Mouse (Mus musculus): Measurements from ENCODE around the gene Pitpnm1. TPM values are rescaled to one million over a fixed set of nuclear protein-coding genes. Genes with fewer than 3 reads are reported as not detected.
"Not testable (repeated sequence)": the region's sequence is repeated elsewhere in the genome, so short reads cannot be mapped to it uniquely, and the experiment has no call there.

The Pitpnm1 gene
- total RNA-seq, 2 experiments from 2014 or later = 225 to 226 TPM

- intact Hi-C loops (cut with DNase I) = no loop called here
Measured at GRCm38 (mm10) chr19:4126759-4127495, 27.1 kb downstream of the Pitpnm1 start.

GRCm38 (mm10) chr19:4129462-4129861, 29.7 kb downstream of the Pitpnm1 start:
- intact Hi-C loops (cut with DNase I) = no loop called here
- DNase-seq (ENCODE audit: low spot score in 2 of 2) = no peak

More at GRCm38 (mm10) chr19:4126759-4127495, 27.1 kb downstream of the Pitpnm1 start:
- no peak for DNase-seq (ENCODE audit: low spot score in 2 of 2)

GRCm38 (mm10) chr19:4130106-4130505, 30.3 kb downstream of the Pitpnm1 start:
- no peak for DNase-seq (ENCODE audit: low spot score in 2 of 2)
- intact Hi-C loops (cut with DNase I) = no loop called here

- no peak for DNase-seq (ENCODE audit: low spot score in 2 of 2)
- intact Hi-C loops (cut with DNase I) = no loop called here
Measured at GRCm38 (mm10) chr19:4131075-4131474, 31.3 kb downstream of the Pitpnm1 start.

GRCm38 (mm10) chr19:4131768-4132167, 32.0 kb downstream of the Pitpnm1 start:
- intact Hi-C loops (cut with DNase I) = no loop called here
- DNase-seq (ENCODE audit: low spot score in 2 of 2) = no peak

GRCm38 (mm10) chr19:4134354-4134753, 34.6 kb downstream of the Pitpnm1 start:
- intact Hi-C loops (cut with DNase I) = no loop called here
- DNase-seq (ENCODE audit: low spot score in 2 of 2) = no peak

- DNase-seq (ENCODE audit: low spot score in 2 of 2); intact Hi-C loops (cut with DNase I): not testable (repeated sequence)
Measured at GRCm38 (mm10) chr19:4135229-4135962, 35.6 kb downstream of the Pitpnm1 start.

- DNase-seq (ENCODE audit: low spot score in 2 of 2); intact Hi-C loops (cut with DNase I): not testable (repeated sequence)
Measured at GRCm38 (mm10) chr19:4135963-4136345, 36.2 kb downstream of the Pitpnm1 start.

GRCm38 (mm10) chr19:4136463-4136862, 36.7 kb downstream of the Pitpnm1 start:
- intact Hi-C loops (cut with DNase I) = no loop called here
- no peak for DNase-seq (ENCODE audit: low spot score in 2 of 2)

GRCm38 (mm10) chr19:4137913-4138312, 38.1 kb downstream of the Pitpnm1 start:
- DNase-seq (ENCODE audit: low spot score in 2 of 2) = no peak
- intact Hi-C loops (cut with DNase I) = no loop called here

GRCm38 (mm10) chr19:4139446-4139845, 39.6 kb downstream of the Pitpnm1 start, which contains the start of gene Gpr152:
Gpr152 (plus strand) TSS chr19:4139787.
- intact Hi-C loops (cut with DNase I) = no loop called here
- DNase-seq (ENCODE audit: low spot score in 2 of 2) = no peak

- intact Hi-C loops (cut with DNase I) = no loop called here
- DNase-seq (ENCODE audit: low spot score in 2 of 2) = no peak
Measured at GRCm38 (mm10) chr19:4140147-4140546, 40.3 kb downstream of the Pitpnm1 start.

GRCm38 (mm10) chr19:4142416-4143173, 42.8 kb downstream of the Pitpnm1 start:
- intact Hi-C loops (cut with DNase I) = no loop called here

GRCm38 (mm10) chr19:4143759-4144268, 44.0 kb downstream of the Pitpnm1 start, which contains the start of gene Cabp4:
Cabp4 (minus strand) TSS chr19:4144033.
- DNase-seq (ENCODE audit: low spot score in 2 of 2) = no peak
- intact Hi-C loops (cut with DNase I) = no loop called here

More at GRCm38 (mm10) chr19:4142416-4143173, 42.8 kb downstream of the Pitpnm1 start:
- DNase-seq (ENCODE audit: low spot score in 2 of 2) = no peak

- DNase-seq (ENCODE audit: low spot score in 2 of 2) = no peak
- intact Hi-C loops (cut with DNase I) = no loop called here
Measured at GRCm38 (mm10) chr19:4144550-4145498, 45.0 kb downstream of the Pitpnm1 start.

GRCm38 (mm10) chr19:4145936-4146335, 46.1 kb downstream of the Pitpnm1 start:
- no peak for DNase-seq (ENCODE audit: low spot score in 2 of 2)
- intact Hi-C loops (cut with DNase I) = no loop called here

GRCm38 (mm10) chr19:4146366-4147021, 46.7 kb downstream of the Pitpnm1 start:
- DNase-seq (ENCODE audit: low spot score in 2 of 2) = no peak
- intact Hi-C loops (cut with DNase I) = no loop called here

GRCm38 (mm10) chr19:4147022-4147405, 47.2 kb downstream of the Pitpnm1 start:
- no peak for DNase-seq (ENCODE audit: low spot score in 2 of 2)
- intact Hi-C loops (cut with DNase I) = no loop called here

Measured in left cerebral cortex, postnatal 14 days (tissue).